Mouse (Mus musculus): ENCODE measurements around the gene Tbk1. TPM values are rescaled to one million over a fixed set of nuclear protein-coding genes. Genes with fewer than 3 reads are reported as not detected.

Tbk1 gene
- total RNA-seq, 1 experiment from 2014 or later = 44.6 TPM

- no peak for ATAC-seq (replicated peaks; ENCODE audit: low read depth, poor library complexity, severe bottlenecking)
Measured at GRCm38 (mm10) chr10:121505929-121506328, 80.7 kb downstream of the Tbk1 start.

GRCm38 (mm10) chr10:121504973-121505911 is 81.3 kb downstream of the Tbk1 start:
- ATAC-seq (replicated peaks; ENCODE audit: low read depth, poor library complexity, severe bottlenecking) = peak; percentile 60

DNA sequence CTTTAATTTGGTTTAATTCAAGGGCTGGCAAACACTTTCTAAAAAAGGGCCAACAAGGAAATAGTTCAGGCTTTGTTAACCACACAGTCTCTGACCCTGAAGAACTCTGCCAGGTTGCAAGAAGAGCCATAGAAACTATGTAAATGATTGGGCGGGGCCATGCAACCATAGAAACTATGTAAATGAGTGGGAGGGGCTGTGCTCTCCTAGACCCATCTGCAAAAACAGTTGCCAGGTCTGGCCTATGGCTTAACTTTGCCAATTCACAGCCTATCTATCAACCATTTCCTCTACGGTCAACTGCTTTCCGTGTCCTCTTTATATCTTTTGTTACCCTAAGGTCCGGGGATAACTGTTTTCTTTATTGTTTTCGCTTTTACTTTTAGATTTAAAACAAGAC is 85.4 kb downstream of the Tbk1 start:
- ATAC-seq (replicated peaks; ENCODE audit: low read depth, poor library complexity, severe bottlenecking) = peak; percentile 70

GRCm38 (mm10) chr10:121500034-121500433 is 86.6 kb downstream of the Tbk1 start:
- no peak for ATAC-seq (replicated peaks; ENCODE audit: low read depth, poor library complexity, severe bottlenecking)

GRCm38 (mm10) chr10:121499063-121499462 is 87.5 kb downstream of the Tbk1 start:
- no peak for ATAC-seq (replicated peaks; ENCODE audit: low read depth, poor library complexity, severe bottlenecking)

- ATAC-seq (replicated peaks; ENCODE audit: low read depth, poor library complexity, severe bottlenecking) = 0 out of 2 replicates have a peak, but pooled peaks have one; percentile 17
Measured at GRCm38 (mm10) chr10:121498481-121498904, 88.1 kb downstream of the Tbk1 start.

DNA sequence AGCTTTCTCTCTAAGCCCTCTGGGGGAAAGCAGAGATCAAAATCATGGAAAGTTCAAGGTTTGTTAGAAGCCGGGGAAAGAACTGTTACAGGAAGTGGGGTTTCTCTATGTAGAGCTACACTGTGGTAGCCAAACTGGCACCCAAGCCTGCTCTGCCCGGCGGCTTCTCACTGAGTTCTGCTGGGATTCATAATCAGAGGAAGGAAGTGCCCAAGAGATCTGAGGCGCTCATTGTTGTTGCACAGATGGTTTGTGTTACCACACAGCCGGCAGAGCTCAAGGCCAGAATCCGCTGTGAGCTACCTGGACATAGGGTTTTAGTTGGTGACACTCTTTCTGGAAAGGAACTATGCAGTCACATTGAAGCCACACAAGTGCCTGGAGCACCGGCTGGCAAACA is 88.6 kb downstream of the Tbk1 start:
- peak; percentile 39 for ATAC-seq (replicated peaks; ENCODE audit: low read depth, poor library complexity, severe bottlenecking)

DNA sequence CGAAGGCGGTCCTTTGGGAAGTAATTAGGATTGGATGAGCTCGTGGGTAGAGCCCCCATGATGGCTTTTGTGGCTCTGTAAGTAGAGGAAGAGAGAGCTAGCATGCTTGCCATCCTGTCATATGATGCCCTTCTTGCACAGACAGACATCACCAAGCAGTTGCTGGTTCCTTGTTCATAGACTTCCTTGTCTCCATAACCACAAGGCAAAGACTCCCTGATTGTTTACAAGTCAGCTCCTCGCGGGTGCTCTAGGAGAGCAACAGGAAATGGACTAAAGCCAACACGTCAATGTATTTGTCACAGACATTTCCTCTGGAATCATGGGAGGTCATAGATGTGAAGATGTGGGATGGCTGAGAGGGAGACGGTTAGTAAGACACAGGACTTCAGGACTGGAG is 90.0 kb downstream of the Tbk1 start:
- peak; percentile 51 for ATAC-seq (replicated peaks; ENCODE audit: low read depth, poor library complexity, severe bottlenecking)

Other genes starting within 250 kb of the Tbk1 start
- 1.0 and 2.5 TPM in 2 replicates for gene Tbc1d30, start 235.5 kb downstream of the Tbk1 start, total RNA-seq (2017)
- 12.2 and 20.3 TPM in 2 replicates for gene Gns, start 221.7 kb downstream of the Tbk1 start, total RNA-seq (2017)
- 17.6 and 20.8 TPM in 2 replicates for gene Rassf3, start 110.4 kb downstream of the Tbk1 start, total RNA-seq (2017)
- gene Xpot, start 39.5 kb upstream of the Tbk1 start, total RNA-seq (2017) = 88.8 and 127 TPM in 2 replicates
- gene D930020B18Rik, start 54.8 kb upstream of the Tbk1 start, total RNA-seq (2017) = 0.05 TPM in 1 of 2 replicates, not detected in the other
- gene BC048403, start 153.2 kb upstream of the Tbk1 start, total RNA-seq (2017) = 4.8 and 5.5 TPM in 2 replicates